Mouse (Mus musculus): ENCODE results near the gene Lgr6. TPM values are rescaled to one million over a fixed set of nuclear protein-coding genes. Genes with fewer than 3 reads are reported as not detected.

The Lgr6 gene
- polyA plus RNA-seq, 1 experiment from 2014 or later, result 0.32 TPM

- H3K9ac ChIP-seq (ENCODE audit: low read length), result no peak overlapping the region
- H3K4me1 ChIP-seq (replicated peaks; ENCODE audit: control insufficient read depth, insufficient read depth, low read length), result no peaks in the 10 kb centered on the region
- 82% methylated on average over 6 of the region's 6 CpGs for WGBS
- no peak overlapping the region for H3K27ac ChIP-seq (ENCODE audit: low read depth, low read length)
- H3K36me3 ChIP-seq (ENCODE audit: control insufficient read depth, insufficient read depth, low read length), result no peaks in the 10 kb centered on the region
- no peak for ATAC-seq (replicated peaks; ENCODE audit: low FRiP score)
- no peaks in the 10 kb centered on the region for H3K27me3 ChIP-seq (ENCODE audit: control insufficient read depth, insufficient read depth, low read length)
- H3K4me2 ChIP-seq (ENCODE audit: low read depth, low read length, severe bottlenecking), result no peak overlapping the region
- no peak overlapping the region for H3K4me3 ChIP-seq (ENCODE audit: low read depth, low read length)
- H3K9me3 ChIP-seq (ENCODE audit: control insufficient read depth, low read length), result no peaks in the 10 kb centered on the region; the same call in 1 of the 2 replicates
- no peak for DNase-seq (ENCODE audit: low spot score)
Observed at GRCm38 (mm10) chr1:135060174-135060573, 44.9 kb downstream of the Lgr6 start.

DNA sequence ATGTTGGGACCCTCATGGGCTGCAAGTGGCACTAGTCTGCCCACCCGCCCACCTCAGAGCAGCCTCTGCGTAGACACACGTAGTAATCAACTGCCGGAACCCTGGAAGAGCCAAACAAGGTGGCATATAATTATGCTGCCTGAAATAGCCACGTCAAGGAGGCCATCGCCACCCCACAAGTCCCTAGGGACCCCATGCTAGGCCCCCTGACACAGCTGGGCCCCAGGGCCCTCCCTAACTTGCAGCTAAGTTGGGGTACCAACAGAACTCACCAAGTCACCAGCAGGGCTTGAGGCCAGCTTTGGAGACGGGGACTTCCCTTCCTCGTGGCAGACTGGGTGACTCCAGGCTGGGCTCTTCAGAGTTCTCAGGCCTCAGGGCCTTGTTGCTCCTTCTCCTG lies 48.2 kb downstream of the Lgr6 start:
- Histone ChIP-seq H3K4me2 (ENCODE audit: low read depth, low read length, severe bottlenecking) (no peak overlapping the region), H3K9me3 (ENCODE audit: control insufficient read depth, low read length) (no peaks in the 10 kb centered on the region), H3K4me1 (replicated peaks; ENCODE audit: control insufficient read depth, insufficient read depth, low read length) (no peaks in the 10 kb centered on the region), H3K4me3 (ENCODE audit: low read depth, low read length) (no peak overlapping the region), H3K27ac (ENCODE audit: low read depth, low read length) (no peak overlapping the region), H3K9ac (ENCODE audit: low read length) (no peak overlapping the region), H3K36me3 (ENCODE audit: control insufficient read depth, insufficient read depth, low read length) (no peaks in the 10 kb centered on the region), H3K27me3 (ENCODE audit: control insufficient read depth, insufficient read depth, low read length) (no peaks in the 10 kb centered on the region)
- ATAC-seq (replicated peaks; ENCODE audit: low FRiP score), result no peak
- WGBS, result 89% methylated on average over 8 of the region's 8 CpGs
- no peak for DNase-seq (ENCODE audit: low spot score)

DNA sequence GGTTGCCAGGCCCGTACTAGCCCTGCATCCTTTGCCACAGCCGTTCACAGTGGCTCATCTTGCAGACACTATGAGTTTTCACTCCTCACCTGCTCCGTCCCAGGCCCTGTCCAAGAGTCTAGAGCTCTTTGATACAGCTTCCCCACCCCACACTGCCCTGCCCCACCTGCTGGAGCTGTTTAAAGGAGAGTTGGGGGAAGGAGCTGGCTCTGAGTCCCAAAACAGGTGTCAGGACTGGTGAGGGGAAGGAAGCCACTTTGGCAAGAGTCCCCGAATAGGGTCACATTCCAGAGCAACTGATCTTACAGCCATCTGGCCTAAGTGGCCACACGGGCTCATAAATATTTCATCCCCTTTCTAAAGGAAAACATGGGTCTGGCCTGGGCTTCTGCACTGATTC lies 51.0 kb downstream of the Lgr6 start:
- H3K4me3 ChIP-seq (ENCODE audit: low read depth, low read length), result no peak overlapping the region
- no peak overlapping the region for H3K9ac ChIP-seq (ENCODE audit: low read length)
- H3K9me3 ChIP-seq (ENCODE audit: control insufficient read depth, low read length), result no peaks in the 10 kb centered on the region
- ATAC-seq (replicated peaks; ENCODE audit: low FRiP score) (no peak), DNase-seq (ENCODE audit: low spot score) (no peak)
- no peak overlapping the region for H3K4me2 ChIP-seq (ENCODE audit: low read depth, low read length, severe bottlenecking)
- no peaks in the 10 kb centered on the region for H3K4me1 ChIP-seq (replicated peaks; ENCODE audit: control insufficient read depth, insufficient read depth, low read length)
- H3K27me3 ChIP-seq (ENCODE audit: control insufficient read depth, insufficient read depth, low read length), result no peaks in the 10 kb centered on the region
- H3K36me3 ChIP-seq (ENCODE audit: control insufficient read depth, insufficient read depth, low read length), result no peaks in the 10 kb centered on the region
- H3K27ac ChIP-seq (ENCODE audit: low read depth, low read length), result no peak overlapping the region
- WGBS, result 83% methylated on average over 5 of the region's 5 CpGs

- DNase-seq (ENCODE audit: low spot score) (no peak), ATAC-seq (replicated peaks; ENCODE audit: low FRiP score) (no peak)
- Histone ChIP-seq H3K27me3 (ENCODE audit: control insufficient read depth, insufficient read depth, low read length) (no peaks in the 10 kb centered on the region), H3K9me3 (ENCODE audit: control insufficient read depth, low read length) (no peaks in the 10 kb centered on the region), H3K4me1 (replicated peaks; ENCODE audit: control insufficient read depth, insufficient read depth, low read length) (no peaks in the 10 kb centered on the region), H3K36me3 (ENCODE audit: control insufficient read depth, insufficient read depth, low read length) (no peaks in the 10 kb centered on the region), H3K4me2 (ENCODE audit: low read depth, low read length, severe bottlenecking) (no peak overlapping the region), H3K4me3 (ENCODE audit: low read depth, low read length) (no peak overlapping the region), H3K27ac (ENCODE audit: low read depth, low read length) (no peak overlapping the region), H3K9ac (ENCODE audit: low read length) (no peak overlapping the region)
- 98% methylated on average over 2 of the region's 2 CpGs for WGBS
Observed at GRCm38 (mm10) chr1:135044439-135044838, 60.6 kb downstream of the Lgr6 start.

GRCm38 (mm10) chr1:135036297-135036696 lies 68.8 kb downstream of the Lgr6 start:
- no peak overlapping the region for H3K4me2 ChIP-seq (ENCODE audit: low read depth, low read length, severe bottlenecking)
- no peak overlapping the region for H3K27ac ChIP-seq (ENCODE audit: low read depth, low read length)
- no peak for DNase-seq (ENCODE audit: low spot score)
- 87% methylated on average over 5 of the region's 5 CpGs for WGBS
- H3K27me3 ChIP-seq (ENCODE audit: control insufficient read depth, insufficient read depth, low read length), result no peaks in the 10 kb centered on the region
- H3K9me3 ChIP-seq (ENCODE audit: control insufficient read depth, low read length), result no peaks in the 10 kb centered on the region
- ATAC-seq (replicated peaks; ENCODE audit: low FRiP score), result no peak
- no peak overlapping the region for H3K9ac ChIP-seq (ENCODE audit: low read length)
- no peaks in the 10 kb centered on the region for H3K36me3 ChIP-seq (ENCODE audit: control insufficient read depth, insufficient read depth, low read length)
- no peaks in the 10 kb centered on the region for H3K4me1 ChIP-seq (replicated peaks; ENCODE audit: control insufficient read depth, insufficient read depth, low read length)
- H3K4me3 ChIP-seq (ENCODE audit: low read depth, low read length), result no peak overlapping the region

DNA sequence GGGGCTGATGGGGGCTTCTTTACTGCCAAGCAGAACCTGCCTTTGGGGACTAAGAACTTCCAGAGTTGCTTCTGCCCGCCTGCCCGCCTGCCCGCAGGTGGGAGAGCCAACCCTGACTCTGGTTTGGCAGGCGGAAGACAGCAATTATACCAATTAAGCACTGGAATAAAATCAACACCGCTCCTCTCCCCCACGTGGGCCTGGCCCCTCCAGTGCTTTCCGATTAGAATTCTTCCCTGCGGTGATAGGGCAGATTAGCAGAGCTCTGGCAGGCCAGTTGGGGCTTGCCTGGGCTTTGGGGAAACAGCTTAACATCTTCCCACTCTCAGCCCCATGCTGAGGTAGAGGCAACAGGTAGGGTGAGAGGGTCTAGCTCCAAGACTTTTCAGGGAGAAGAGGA lies 72.4 kb downstream of the Lgr6 start:
- no peak for DNase-seq (ENCODE audit: low spot score)

GRCm38 (mm10) chr1:135030121-135030520 lies 75.0 kb downstream of the Lgr6 start:
- no peaks in the 10 kb centered on the region for H3K27me3 ChIP-seq (ENCODE audit: control insufficient read depth, insufficient read depth, low read length)
- H3K9ac ChIP-seq (ENCODE audit: low read length), result no peak overlapping the region
- no peak overlapping the region for H3K27ac ChIP-seq (ENCODE audit: low read depth, low read length)
- no peaks in the 10 kb centered on the region for H3K9me3 ChIP-seq (ENCODE audit: control insufficient read depth, low read length)
- ATAC-seq (replicated peaks; ENCODE audit: low FRiP score), result no peak
- DNase-seq (ENCODE audit: low spot score), result no peak
- H3K4me1 ChIP-seq (replicated peaks; ENCODE audit: control insufficient read depth, insufficient read depth, low read length), result no peaks in the 10 kb centered on the region
- no peak overlapping the region for H3K4me2 ChIP-seq (ENCODE audit: low read depth, low read length, severe bottlenecking)
- no peak overlapping the region for H3K4me3 ChIP-seq (ENCODE audit: low read depth, low read length)
- no peaks in the 10 kb centered on the region for H3K36me3 ChIP-seq (ENCODE audit: control insufficient read depth, insufficient read depth, low read length)
- 79% methylated on average over 2 of the region's 2 CpGs for WGBS

More for the DNA sequence above, 72.4 kb downstream of the Lgr6 start:
- H3K9me3 ChIP-seq (ENCODE audit: control insufficient read depth, low read length), result no peaks in the 10 kb centered on the region
- no peak overlapping the region for H3K4me3 ChIP-seq (ENCODE audit: low read depth, low read length)
- 42% methylated on average over 8 of the region's 8 CpGs for WGBS
- H3K9ac ChIP-seq (ENCODE audit: low read length), result no peak overlapping the region
- no peaks in the 10 kb centered on the region for H3K4me1 ChIP-seq (replicated peaks; ENCODE audit: control insufficient read depth, insufficient read depth, low read length)
- ATAC-seq (replicated peaks; ENCODE audit: low FRiP score), result no peak
- no peaks in the 10 kb centered on the region for H3K36me3 ChIP-seq (ENCODE audit: control insufficient read depth, insufficient read depth, low read length)
- H3K4me2 ChIP-seq (ENCODE audit: low read depth, low read length, severe bottlenecking), result no peak overlapping the region
- H3K27ac ChIP-seq (ENCODE audit: low read depth, low read length), result no peak overlapping the region
- no peaks in the 10 kb centered on the region for H3K27me3 ChIP-seq (ENCODE audit: control insufficient read depth, insufficient read depth, low read length)

DNA sequence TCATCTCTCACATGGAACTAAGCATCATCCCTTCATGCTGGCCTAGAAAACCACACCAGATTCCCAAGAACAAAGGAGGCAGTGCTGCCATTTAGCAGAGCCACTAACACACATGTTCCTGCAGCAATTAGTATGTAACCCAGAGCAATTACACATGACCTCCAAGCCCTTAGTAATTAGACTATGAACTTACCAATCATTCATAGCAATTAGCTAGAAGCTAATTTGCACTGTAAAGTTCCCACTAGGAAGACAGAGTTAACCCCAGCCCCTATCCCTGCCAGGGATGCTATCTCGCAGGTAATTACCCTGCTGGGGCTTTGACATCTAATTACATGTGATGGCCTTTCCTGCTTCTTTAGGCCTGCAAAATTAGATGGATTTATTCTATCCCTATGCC lies 78.8 kb downstream of the Lgr6 start:
- Histone ChIP-seq H3K27me3 (ENCODE audit: control insufficient read depth, insufficient read depth, low read length) (no peaks in the 10 kb centered on the region), H3K4me3 (ENCODE audit: low read depth, low read length) (no peak overlapping the region), H3K36me3 (ENCODE audit: control insufficient read depth, insufficient read depth, low read length) (no peaks in the 10 kb centered on the region), H3K4me1 (replicated peaks; ENCODE audit: control insufficient read depth, insufficient read depth, low read length) (no peaks in the 10 kb centered on the region), H3K9ac (ENCODE audit: low read length) (no peak overlapping the region), H3K4me2 (ENCODE audit: low read depth, low read length, severe bottlenecking) (no peak overlapping the region), H3K9me3 (ENCODE audit: control insufficient read depth, low read length) (no peaks in the 10 kb centered on the region), H3K27ac (ENCODE audit: low read depth, low read length) (no peak overlapping the region)
- no peak for ATAC-seq (replicated peaks; ENCODE audit: low FRiP score)
- DNase-seq (ENCODE audit: low spot score), result no peak
- 70% methylated on average over 1 of the region's 1 CpGs for WGBS

DNA sequence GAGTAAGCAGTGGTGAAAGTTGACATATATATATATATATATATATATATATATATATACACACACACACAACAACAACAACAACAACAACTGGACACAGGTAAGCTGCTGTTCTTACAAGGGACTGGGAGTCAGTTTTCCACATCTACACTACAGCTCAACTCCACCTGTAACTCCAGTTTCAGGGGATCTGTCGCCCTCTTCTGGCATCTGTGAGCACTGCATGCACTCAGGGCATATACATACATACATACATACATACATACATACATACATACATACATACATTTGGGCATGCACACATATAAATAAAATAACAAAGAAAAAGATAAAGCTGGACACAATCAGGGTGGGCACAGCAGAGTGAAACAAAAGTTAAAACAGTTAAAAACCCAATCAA lies 81.5 kb downstream of the Lgr6 start:
- WGBS, result 63% methylated on average over 1 of the region's 1 CpGs
- Histone ChIP-seq H3K9me3 (ENCODE audit: control insufficient read depth, low read length) (no peaks in the 10 kb centered on the region), H3K36me3 (ENCODE audit: control insufficient read depth, insufficient read depth, low read length) (no peaks in the 10 kb centered on the region), H3K4me1 (replicated peaks; ENCODE audit: control insufficient read depth, insufficient read depth, low read length) (peaks cover 8% of the 10 kb centered on the region; the same call in 1 of the 2 replicates), H3K4me2 (ENCODE audit: low read depth, low read length, severe bottlenecking) (no peak overlapping the region), H3K9ac (ENCODE audit: low read length) (no peak overlapping the region), H3K4me3 (ENCODE audit: low read depth, low read length) (no peak overlapping the region), H3K27me3 (ENCODE audit: control insufficient read depth, insufficient read depth, low read length) (no peaks in the 10 kb centered on the region), H3K27ac (ENCODE audit: low read depth, low read length) (no peak overlapping the region)
- DNase-seq (ENCODE audit: low spot score) (no peak), ATAC-seq (replicated peaks; ENCODE audit: low FRiP score) (no peak)

Data from forebrain, embryonic 11.5 days (tissue).